Mouse (Mus musculus): ENCODE measurements around the gene Shisa5.

GRCm38 (mm10) chr9:109056916-109057315 lies 18.6 kb downstream of the Shisa5 start:
- TF ChIP-seq EP300 (IDR thresholded peaks at IDR 0.05) (no peak), CTCF (IDR thresholded peaks at IDR 0.05) (no peak)
